Mouse (Mus musculus): Measurements from ENCODE around the gene Fbxl18. TPM values are rescaled to one million over a fixed set of nuclear protein-coding genes. Genes with fewer than 3 reads are reported as not detected.
"Not testable (repeated sequence)": the region's sequence is repeated elsewhere in the genome, so short reads cannot be mapped to it uniquely, and the experiment has no call there.

Fbxl18 gene
- polyA plus RNA-seq, 1 experiment from 2014 or later = 34.2 TPM

DNA sequence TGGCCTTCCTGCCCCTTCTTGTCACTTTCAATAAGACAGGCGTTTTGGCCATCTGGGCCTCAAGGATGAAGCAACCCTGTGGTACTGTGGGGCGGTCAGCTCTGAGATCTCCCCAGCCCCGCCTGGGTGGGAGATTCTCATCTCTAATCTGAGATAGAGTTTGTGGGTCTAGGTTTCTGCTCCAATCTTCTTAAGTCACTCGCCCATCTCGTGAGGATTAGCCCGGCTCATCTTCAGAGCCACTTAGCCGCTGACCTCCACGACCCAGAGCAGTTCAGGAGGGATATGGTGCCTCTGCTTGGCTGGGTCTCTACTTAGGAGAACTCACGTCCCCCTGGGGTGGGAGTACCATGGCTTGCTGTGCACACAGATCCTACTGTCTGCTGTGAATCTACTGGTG lies 44.7 kb downstream of the Fbxl18 start:
- ATAC-seq (replicated peaks) = no peak
- H3K4me1 ChIP-seq = 0 out of 2 replicates have a peak, but pooled peaks cover 2% of the 10 kb centered on the region
- H3K27ac ChIP-seq (replicated peaks) = no peak overlapping the region
- 76% methylated on average over 9 of the region's 9 CpGs for WGBS
- H3K36me3 ChIP-seq = no peaks in the 10 kb centered on the region
- no peak overlapping the region for H3K9ac ChIP-seq (replicated peaks)
- no peaks in the 10 kb centered on the region for H3K27me3 ChIP-seq
- no peak overlapping the region for H3K4me2 ChIP-seq (replicated peaks)
- no peaks in the 10 kb centered on the region for H3K9me3 ChIP-seq
- no peak overlapping the region for H3K4me3 ChIP-seq

GRCm38 (mm10) chr5:142848911-142849310 lies 46.3 kb downstream of the Fbxl18 start:
- ATAC-seq (replicated peaks) = no peak

DNA sequence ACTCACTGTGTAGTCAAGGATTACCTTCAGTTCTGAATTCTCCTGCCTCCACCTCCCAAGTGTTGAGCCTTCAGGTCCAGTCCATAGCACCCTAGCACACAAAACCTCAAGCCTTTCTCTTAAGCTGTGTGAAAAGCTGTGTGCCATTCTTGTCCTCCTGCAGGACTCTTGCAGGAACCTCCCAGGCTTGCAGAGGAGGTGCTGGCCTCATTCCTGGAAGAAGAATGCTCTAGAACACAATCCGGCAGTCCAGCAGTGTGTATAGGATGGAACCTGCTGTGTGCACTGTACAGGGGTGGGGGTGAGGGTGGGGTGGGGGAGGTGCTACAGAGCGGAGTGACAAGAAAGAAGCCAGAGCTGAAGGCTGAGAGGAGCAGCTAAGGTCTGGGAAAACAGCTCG lies 47.1 kb downstream of the Fbxl18 start:
- Histone ChIP-seq H3K9ac (replicated peaks) (no peak overlapping the region), H3K27me3 (no peaks in the 10 kb centered on the region), H3K4me1 (no peaks in the 10 kb centered on the region), H3K9me3 (no peaks in the 10 kb centered on the region), H3K36me3 (no peaks in the 10 kb centered on the region), H3K4me2 (replicated peaks) (no peak overlapping the region), H3K27ac (replicated peaks) (no peak overlapping the region), H3K4me3 (no peak overlapping the region)
- 77% methylated on average over 3 of the region's 3 CpGs for WGBS
- ATAC-seq (replicated peaks) = no peak

More at GRCm38 (mm10) chr5:142848911-142849310, 46.3 kb downstream of the Fbxl18 start:
- no peak overlapping the region for H3K9ac ChIP-seq (replicated peaks)
- no peak overlapping the region for H3K27ac ChIP-seq (replicated peaks)
- no peak overlapping the region for H3K4me2 ChIP-seq (replicated peaks)
- no peaks in the 10 kb centered on the region for H3K9me3 ChIP-seq
- 93% methylated on average over 7 of the region's 7 CpGs for WGBS
- H3K4me1 ChIP-seq = no peaks in the 10 kb centered on the region
- H3K4me3 ChIP-seq = no peak overlapping the region
- no peaks in the 10 kb centered on the region for H3K36me3 ChIP-seq
- no peaks in the 10 kb centered on the region for H3K27me3 ChIP-seq

- no peaks in the 10 kb centered on the region for H3K27me3 ChIP-seq
- H3K4me1 ChIP-seq = no peaks in the 10 kb centered on the region
- H3K4me3 ChIP-seq = no peak overlapping the region
- H3K9me3 ChIP-seq = no peaks in the 10 kb centered on the region
- H3K27ac ChIP-seq (replicated peaks) = no peak overlapping the region
- no peak for ATAC-seq (replicated peaks)
- no peaks in the 10 kb centered on the region for H3K36me3 ChIP-seq
- WGBS = 57% methylated on average over 8 of the region's 8 CpGs
- no peak overlapping the region for H3K9ac ChIP-seq (replicated peaks)
- no peak overlapping the region for H3K4me2 ChIP-seq (replicated peaks)
Measured at GRCm38 (mm10) chr5:142844467-142844866, 50.8 kb downstream of the Fbxl18 start.

- no peaks in the 10 kb centered on the region for H3K36me3 ChIP-seq
- no peak for ATAC-seq (replicated peaks)
- H3K4me3 ChIP-seq = no peak overlapping the region
- H3K4me2 ChIP-seq (replicated peaks) = no peak overlapping the region
- 18% methylated on average over 7 of the region's 7 CpGs for WGBS
- H3K27ac ChIP-seq (replicated peaks) = no peak overlapping the region
- H3K4me1 ChIP-seq = no peaks in the 10 kb centered on the region
- no peaks in the 10 kb centered on the region for H3K27me3 ChIP-seq
- no peak overlapping the region for H3K9ac ChIP-seq (replicated peaks)
- H3K9me3 ChIP-seq = no peaks in the 10 kb centered on the region
Measured at GRCm38 (mm10) chr5:142842137-142842642, 53.0 kb downstream of the Fbxl18 start.

DNA sequence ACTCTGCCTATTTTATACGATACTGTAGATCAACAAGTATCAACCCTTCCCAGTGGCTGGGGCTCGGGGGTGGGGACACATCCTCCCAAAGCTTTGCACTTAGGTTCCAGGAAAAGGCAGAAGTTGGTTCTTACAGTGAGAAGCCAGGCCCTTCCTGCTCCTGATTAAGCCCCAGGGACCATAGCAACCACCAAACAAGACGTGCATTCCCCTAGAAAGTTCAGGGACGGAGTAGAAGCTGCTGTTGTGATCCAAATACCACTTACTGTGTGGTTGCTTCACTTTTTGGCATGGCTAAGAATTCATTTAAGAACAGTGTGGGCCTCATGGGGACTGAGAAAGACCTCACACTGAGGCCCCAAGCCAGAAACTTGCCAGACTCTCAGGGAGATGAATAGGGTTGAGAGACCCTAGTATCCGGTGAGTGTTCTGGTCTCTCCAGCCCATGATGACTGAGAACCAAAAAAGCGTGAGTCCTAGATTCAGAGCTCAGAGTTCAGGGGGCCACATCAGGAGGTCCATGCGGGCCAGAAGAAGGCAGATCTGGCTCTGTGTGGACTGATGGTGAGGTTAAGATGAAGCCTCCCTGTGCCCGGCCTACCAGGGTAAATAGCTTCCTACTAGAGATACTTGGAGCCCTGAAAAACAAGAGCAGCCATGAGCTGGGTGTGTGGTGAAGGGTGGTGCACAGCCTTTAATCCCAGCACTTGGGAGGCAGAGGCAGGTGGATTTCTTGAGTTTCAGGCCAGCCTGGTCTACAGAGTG lies 53.7 kb downstream of the Fbxl18 start:
- no peaks in the 10 kb centered on the region for H3K9me3 ChIP-seq
- ATAC-seq (replicated peaks) = no peak
- 65% methylated on average over 8 of the region's 8 CpGs for WGBS
- H3K4me2 ChIP-seq (replicated peaks) = no peak overlapping the region
- no peaks in the 10 kb centered on the region for H3K27me3 ChIP-seq
- no peaks in the 10 kb centered on the region for H3K36me3 ChIP-seq
- H3K27ac ChIP-seq (replicated peaks) = 0 out of 2 replicates have a peak overlapping the region, but pooled peaks have one; percentile 1
- no peaks in the 10 kb centered on the region for H3K4me1 ChIP-seq
- H3K9ac ChIP-seq (replicated peaks) = no peak overlapping the region
- H3K4me3 ChIP-seq = no peak overlapping the region

DNA sequence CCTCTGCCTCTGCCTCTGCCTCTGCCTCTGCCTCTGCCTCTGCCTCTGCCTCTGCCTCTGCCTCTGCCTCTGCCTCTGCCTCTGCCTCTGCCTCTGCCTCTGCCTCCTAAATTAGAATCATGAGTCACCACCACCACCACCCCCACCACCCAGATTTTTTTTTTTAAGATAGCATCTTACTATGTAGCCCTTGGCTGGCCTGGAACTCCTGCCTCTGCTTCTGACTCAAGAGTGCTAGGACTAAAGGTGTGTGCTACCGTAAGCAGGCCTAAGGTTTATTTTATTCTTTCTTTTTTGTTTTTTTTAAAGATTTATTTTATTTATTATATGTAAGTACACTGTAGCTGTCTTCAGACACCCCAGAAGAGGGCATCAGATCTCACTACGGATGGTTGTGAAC lies 57.8 kb downstream of the Fbxl18 start:
- not testable (repeated sequence) for ATAC-seq (replicated peaks); H3K9ac ChIP-seq (replicated peaks); H3K9me3 ChIP-seq; H3K4me3 ChIP-seq; H3K36me3 ChIP-seq; H3K27me3 ChIP-seq; H3K4me1 ChIP-seq; H3K27ac ChIP-seq (replicated peaks); H3K4me2 ChIP-seq (replicated peaks)
- WGBS = 90% methylated on average over 2 of the region's 2 CpGs

DNA sequence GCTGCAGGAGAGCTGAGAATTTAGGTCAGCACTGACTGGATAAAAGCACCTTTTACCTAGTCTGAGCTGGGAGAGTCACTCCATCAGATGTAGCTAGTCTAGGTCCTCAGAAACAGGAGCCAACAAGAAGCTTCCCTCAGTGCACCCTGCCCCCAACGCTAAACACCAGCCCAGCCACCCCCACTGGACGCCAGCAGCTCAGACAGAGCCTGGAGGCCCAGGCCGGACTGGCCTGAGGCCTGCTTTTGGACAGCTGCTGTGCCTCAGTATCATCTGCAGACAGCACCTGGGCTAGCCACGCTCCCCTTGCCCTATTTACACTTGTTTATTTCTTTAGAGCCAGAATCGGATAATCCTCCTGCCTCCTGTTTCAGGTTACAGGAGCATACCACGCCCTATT lies 58.3 kb downstream of the Fbxl18 start:
- ATAC-seq (replicated peaks) = no peak
- 75% methylated on average over 6 of the region's 6 CpGs for WGBS
- Histone ChIP-seq H3K9ac (replicated peaks) (no peak overlapping the region), H3K27ac (replicated peaks) (no peak overlapping the region), H3K4me3 (no peak overlapping the region), H3K4me2 (replicated peaks) (no peak overlapping the region), H3K27me3 (no peaks in the 10 kb centered on the region), H3K36me3 (no peaks in the 10 kb centered on the region), H3K9me3 (no peaks in the 10 kb centered on the region), H3K4me1 (no peaks in the 10 kb centered on the region)

DNA sequence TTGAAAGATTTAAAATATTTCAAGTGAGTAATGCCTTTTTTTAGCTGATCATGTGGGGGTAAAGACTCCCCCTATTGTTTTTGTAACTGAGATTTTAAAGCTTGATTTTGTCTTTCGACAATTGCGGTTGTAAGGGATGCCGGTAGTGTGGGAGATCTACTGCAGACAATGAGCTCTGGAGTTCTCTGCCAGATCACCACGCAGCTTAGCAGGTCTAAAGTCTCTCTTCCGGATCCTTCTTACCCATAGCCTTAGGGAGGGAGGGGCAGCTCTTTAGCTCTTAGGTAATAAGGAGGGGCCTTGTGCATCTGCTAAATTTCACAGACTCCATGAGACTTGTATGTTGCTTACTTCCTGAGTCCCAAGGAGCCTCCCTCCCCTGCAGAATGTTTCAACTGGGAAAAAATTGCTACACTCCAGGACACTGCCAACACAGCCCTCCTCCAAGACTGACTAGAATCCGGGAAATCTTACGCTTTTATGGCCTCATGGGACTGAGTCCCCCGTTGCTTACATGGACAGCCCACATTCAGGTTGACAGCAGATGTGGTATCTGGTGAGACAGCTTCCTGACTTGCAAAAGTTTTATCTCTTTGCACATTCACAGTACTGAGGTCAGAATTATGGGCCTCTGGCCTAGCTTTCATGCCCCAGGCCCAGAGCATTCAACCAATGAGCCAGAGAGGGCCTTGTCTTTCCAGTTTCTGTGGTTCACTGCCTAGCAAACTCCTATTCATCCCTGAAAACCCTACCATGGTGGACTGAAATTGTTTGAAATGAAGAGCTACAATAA lies 61.4 kb downstream of the Fbxl18 start:
- Histone ChIP-seq H3K27ac (replicated peaks) (no peak overlapping the region), H3K9ac (replicated peaks) (no peak overlapping the region), H3K4me1 (no peaks in the 10 kb centered on the region), H3K9me3 (no peaks in the 10 kb centered on the region), H3K4me3 (no peak overlapping the region), H3K4me2 (replicated peaks) (no peak overlapping the region), H3K36me3 (no peaks in the 10 kb centered on the region), H3K27me3 (no peaks in the 10 kb centered on the region)
- 78% methylated on average over 8 of the region's 8 CpGs for WGBS
- no peak for ATAC-seq (replicated peaks)

DNA sequence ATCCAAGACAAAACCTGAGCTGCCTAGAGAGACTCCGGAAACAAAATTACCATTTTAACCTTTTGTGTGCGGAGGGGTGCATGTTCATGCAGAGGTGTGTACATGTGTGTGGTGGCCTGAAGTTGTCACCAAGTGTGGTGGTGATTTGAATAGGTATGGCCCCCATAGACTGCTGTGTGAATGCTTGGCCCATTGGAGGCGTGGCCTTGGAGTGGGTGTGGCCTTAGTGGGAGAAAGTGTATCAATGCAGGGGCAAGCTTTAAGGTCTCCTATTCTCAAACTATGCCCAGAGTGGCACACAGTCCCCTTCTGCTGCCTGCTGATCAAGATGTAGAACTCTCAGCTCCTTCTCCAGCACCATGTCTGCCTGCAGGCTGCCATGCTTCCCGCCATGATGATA lies 69.1 kb downstream of the Fbxl18 start:
- no peaks in the 10 kb centered on the region for H3K9me3 ChIP-seq
- H3K9ac ChIP-seq (replicated peaks) = no peak overlapping the region
- H3K4me1 ChIP-seq = peaks cover 34% of the 10 kb centered on the region
- ATAC-seq (replicated peaks) = no peak
- no peak overlapping the region for H3K4me2 ChIP-seq (replicated peaks)
- WGBS = 89% methylated on average over 4 of the region's 4 CpGs
- H3K27ac ChIP-seq (replicated peaks) = no peak overlapping the region
- H3K36me3 ChIP-seq = no peaks in the 10 kb centered on the region
- no peaks in the 10 kb centered on the region for H3K27me3 ChIP-seq
- H3K4me3 ChIP-seq = no peak overlapping the region

- Histone ChIP-seq H3K27me3 (no peaks in the 10 kb centered on the region), H3K4me1 (peaks cover 34% of the 10 kb centered on the region), H3K9me3 (no peaks in the 10 kb centered on the region), H3K9ac (replicated peaks) (no peak overlapping the region), H3K4me2 (replicated peaks) (no peak overlapping the region), H3K4me3 (no peak overlapping the region), H3K36me3 (no peaks in the 10 kb centered on the region), H3K27ac (replicated peaks) (peak overlapping the region; percentile 100; the same call in 1 of the 2 replicates)
- 85% methylated on average over 5 of the region's 5 CpGs for WGBS
- no peak for ATAC-seq (replicated peaks)
Measured at GRCm38 (mm10) chr5:142825665-142826064, 69.6 kb downstream of the Fbxl18 start.

DNA sequence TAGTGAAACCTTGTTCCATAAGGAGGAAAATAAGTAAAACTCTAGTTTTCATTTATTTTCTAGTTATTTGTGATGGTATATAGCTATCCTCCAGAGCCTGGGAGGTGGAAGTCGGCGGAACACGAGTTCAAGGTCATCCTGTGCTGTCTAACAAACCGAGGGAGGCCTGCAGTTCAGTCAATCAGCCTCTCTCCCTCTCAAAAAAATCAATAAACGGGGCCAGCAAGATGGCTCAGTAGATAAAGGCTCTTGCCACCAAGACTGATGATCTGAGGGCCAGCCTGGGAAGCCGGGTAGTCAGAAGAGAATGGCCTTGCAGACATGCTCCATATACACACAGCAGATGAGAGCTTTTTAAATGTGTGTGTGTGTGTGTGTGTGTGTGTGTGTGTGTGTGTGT lies 71.1 kb downstream of the Fbxl18 start:
- Histone ChIP-seq H3K4me2 (replicated peaks) (peak overlapping the region; percentile 81), H3K4me1 (peaks cover 34% of the 10 kb centered on the region), H3K9ac (replicated peaks) (peak overlapping the region; percentile 99; the same call in 1 of the 2 replicates), H3K9me3 (no peaks in the 10 kb centered on the region), H3K36me3 (no peaks in the 10 kb centered on the region), H3K27ac (replicated peaks) (peak overlapping the region; percentile 100), H3K4me3 (peak overlapping the region; percentile 87; the same call in 1 of the 2 replicates), H3K27me3 (no peaks in the 10 kb centered on the region)
- WGBS = 24% methylated on average over 6 of the region's 6 CpGs
- no peak for ATAC-seq (replicated peaks)
